11 mouse cellular contexts compared by ENCODE assay signal in genomic region chr17:27725412-27725811, GRCm38 (mm10). TPM values are rescaled to one million over a fixed set of nuclear protein-coding genes. Genes with fewer than 3 reads are reported as not detected.
A peak's percentile ranks its signal among the peaks of the same experiment; 100 is the strongest.
DNase-seq lines count a peak whose midpoint lies in the region; ATAC-seq and TF ChIP-seq lines count a peak whose summit lies in the region.
"Had no signal": no experiment of that assay in that cellular context is flagged by ENCODE, and none has a peak within 500 bp of the region (broad histone marks: within the 10 kb centered on the region; RNA-seq: fewer than 3 reads in every experiment).

No protein-coding gene starts in this region.

- H3K4me2 ChIP-seq in forebrain, embryonic 12.5 days = peak overlapping the region; percentile 31; the same call in 1 of the 2 replicates
- no peak overlapping the region for H3K4me2 ChIP-seq in forebrain, embryonic 14.5 days (ENCODE audit: low read length)
- no peak overlapping the region for H3K4me2 ChIP-seq in lung, embryonic 15.5 days
- H3K4me2 ChIP-seq in midbrain, postnatal 0 days (ENCODE audit: low read depth, low read length, poor library complexity, severe bottlenecking) = no peak overlapping the region

- H3K27me3 ChIP-seq in forebrain, embryonic 12.5 days = peaks cover 12% of the 10 kb centered on the region; the same call in 1 of the 2 replicates
- H3K27me3 ChIP-seq in forebrain, embryonic 14.5 days (replicated peaks; ENCODE audit: control insufficient read depth, insufficient read depth, low read length) = no peaks in the 10 kb centered on the region
- H3K27me3 ChIP-seq in lung, embryonic 15.5 days = no peaks in the 10 kb centered on the region
- H3K27me3 ChIP-seq in midbrain, postnatal 0 days (ENCODE audit: insufficient read depth, low read length) = no peaks in the 10 kb centered on the region

- no peak for TF ChIP-seq CTCF in lung, adult 2 months (IDR thresholded peaks at IDR 0.05; ENCODE audit: insufficient read depth, low read length)
- no peak for TF ChIP-seq CTCF in brain, embryonic 14.5 days (IDR thresholded peaks at IDR 0.05; ENCODE audit: borderline replicate concordance, extremely low read depth, insufficient read depth, insufficient read length)
- no peak for TF ChIP-seq CTCF in midbrain, postnatal 0 days (IDR thresholded peaks at IDR 0.05)

- H3K9ac ChIP-seq in forebrain, embryonic 12.5 days = 0 out of 2 replicates have a peak overlapping the region, but pooled peaks have one; percentile 29
- no peak overlapping the region for H3K9ac ChIP-seq in forebrain, embryonic 14.5 days (ENCODE audit: low read length)
- no peak overlapping the region for H3K9ac ChIP-seq in lung, embryonic 15.5 days
- 0 out of 2 replicates have a peak overlapping the region, but pooled peaks have one; percentile 8 for H3K9ac ChIP-seq in midbrain, postnatal 0 days (replicated peaks; ENCODE audit: low read length, poor library complexity, severe bottlenecking)

- no peak for TF ChIP-seq POLR2A in lung, adult 2 months (IDR thresholded peaks at IDR 0.05; ENCODE audit: borderline replicate concordance, extremely low read depth, low read depth, low read length)
- no peak for TF ChIP-seq POLR2A in brain, embryonic 14.5 days (IDR thresholded peaks at IDR 0.05; ENCODE audit: borderline replicate concordance, extremely low read depth, insufficient read depth, insufficient read length, poor library complexity, severe bottlenecking)

- WGBS in forebrain, embryonic 12.5 days = 10% methylated on average over 10 of the region's 10 CpGs
- 7% methylated on average over 10 of the region's 10 CpGs for WGBS in forebrain, embryonic 14.5 days
- WGBS in lung, embryonic 15.5 days = 15% methylated on average over 10 of the region's 10 CpGs
- 29% methylated on average over 10 of the region's 10 CpGs for WGBS in lung, adult 2 months
- WGBS in midbrain, postnatal 0 days = 14% methylated on average over 10 of the region's 10 CpGs

- no peaks in the 10 kb centered on the region for H3K9me3 ChIP-seq in forebrain, embryonic 12.5 days
- H3K9me3 ChIP-seq in forebrain, embryonic 14.5 days (replicated peaks; ENCODE audit: control insufficient read depth, low read length) = no peaks in the 10 kb centered on the region
- H3K9me3 ChIP-seq in lung, embryonic 15.5 days = no peaks in the 10 kb centered on the region
- H3K9me3 ChIP-seq in midbrain, postnatal 0 days (ENCODE audit: low read length) = no peaks in the 10 kb centered on the region; the same call in 1 of the 2 replicates

- no peak overlapping the region for H3K27ac ChIP-seq in forebrain, embryonic 12.5 days
- H3K27ac ChIP-seq in forebrain, embryonic 14.5 days (ENCODE audit: low read depth, low read length) = no peak overlapping the region
- H3K27ac ChIP-seq in lung, embryonic 15.5 days = no peak overlapping the region
- H3K27ac ChIP-seq in midbrain, postnatal 0 days (ENCODE audit: low read depth, low read length) = no peak overlapping the region
- H3K27ac ChIP-seq: heart, adult 2 months had no signal

- no peaks in the 10 kb centered on the region for H3K36me3 ChIP-seq in forebrain, embryonic 12.5 days (replicated peaks)
- no peaks in the 10 kb centered on the region for H3K36me3 ChIP-seq in forebrain, embryonic 14.5 days (ENCODE audit: control insufficient read depth, insufficient read depth, low read length)
- no peaks in the 10 kb centered on the region for H3K36me3 ChIP-seq in lung, embryonic 15.5 days
- no peaks in the 10 kb centered on the region for H3K36me3 ChIP-seq in midbrain, postnatal 0 days (ENCODE audit: insufficient read depth, low read length)

- H3K4me3 ChIP-seq in forebrain, embryonic 12.5 days (replicated peaks) = no peak overlapping the region
- no peak overlapping the region for H3K4me3 ChIP-seq in forebrain, embryonic 14.5 days (ENCODE audit: low read depth, low read length)
- H3K4me3 ChIP-seq in lung, embryonic 15.5 days = no peak overlapping the region
- H3K4me3 ChIP-seq in lung, adult 2 months (replicated peaks; ENCODE audit: extremely low read depth, low read depth, low read length) = no peak overlapping the region
- no peak overlapping the region for H3K4me3 ChIP-seq in midbrain, postnatal 0 days (ENCODE audit: low read depth, low read length)
- H3K4me3 ChIP-seq: heart, adult 2 months had no signal

- DNase-seq in forebrain, embryonic 14.5 days (ENCODE audit: low spot score) = no peak
- no peak for DNase-seq in lung, adult 2 months
- DNase-seq in brain, embryonic 14.5 days (ENCODE audit: low read depth) = peak; percentile 15
- no peak for DNase-seq in midbrain, postnatal 0 days (ENCODE audit: low spot score)
- DNase-seq in c-Kit-positive CD71-positive TER-119-positive erythroid progenitor cells, embryonic 14.5 days (ENCODE audit: low spot score) = no peak
- no peak for DNase-seq in layer of hippocampus, adult 18-20 months (ENCODE audit: low spot score in 2 of 2)
- DNase-seq: B cell, adult 2 months; cerebellum, postnatal 36 days; heart, adult 2 months had no signal

- ATAC-seq in forebrain, embryonic 12.5 days (ENCODE audit: low FRiP score) = no peak
- no peak for ATAC-seq in forebrain, embryonic 14.5 days
- ATAC-seq in lung, embryonic 15.5 days (ENCODE audit: borderline replicate concordance, extremely low read depth, low FRiP score, low TSS enrichment) = peak; percentile 43; the same call in 1 of the 2 replicates
- peak; percentile 45 for ATAC-seq in midbrain, postnatal 0 days (ENCODE audit: low FRiP score)

- H3K4me1 ChIP-seq in forebrain, embryonic 12.5 days = peaks cover 20% of the 10 kb centered on the region
- 0 out of 2 replicates have a peak, but pooled peaks cover 3% of the 10 kb centered on the region for H3K4me1 ChIP-seq in forebrain, embryonic 14.5 days (ENCODE audit: control insufficient read depth, insufficient read depth, low read length)
- H3K4me1 ChIP-seq in lung, embryonic 15.5 days = peaks cover 25% of the 10 kb centered on the region
- H3K4me1 ChIP-seq in lung, adult 2 months (ENCODE audit: control insufficient read depth, insufficient read depth, low read length) = no peaks in the 10 kb centered on the region
- H3K4me1 ChIP-seq in midbrain, postnatal 0 days (ENCODE audit: insufficient read depth, low read length) = no peaks in the 10 kb centered on the region

RNA-seq across cellular contexts. Expression of gene Spdef, which starts 3.3 kb away (rescaled TPM):
- polyA plus RNA-seq in forebrain, embryonic 12.5 days (2016; fragmentation: Nextera tagmentation; extraction: Ambion mirVana) = 0.37 TPM in 1 of 2 replicates, not detected in the other
- 0.44 TPM in 1 of 2 replicates, not detected in the other for polyA plus RNA-seq in forebrain, embryonic 14.5 days (2014; fragmentation: Nextera tagmentation; extraction: Ambion mirVana)
- polyA plus RNA-seq in lung, embryonic 15.5 days (2015; fragmentation: Nextera tagmentation; extraction: Ambion mirVana) = 1.7 and 2.2 TPM in 2 replicates
- 4.4 and 6.9 TPM in 2 replicates for polyA plus RNA-seq in lung, adult 2 months (2012; rRNA removed)
- 1.1 and 1.3 TPM in 2 replicates for polyA plus RNA-seq in brain, embryonic 14.5 days (2012; rRNA removed)
- total RNA-seq in midbrain, postnatal 0 days (2014; rRNA removed) = 3.7 and 4.0 TPM in 2 replicates
- polyA plus RNA-seq in midbrain, postnatal 0 days (2015; fragmentation: Nextera tagmentation; extraction: Ambion mirVana) = 3.9 and 4.7 TPM in 2 replicates
- not detected for total RNA-seq in layer of hippocampus, adult 18-20 months (2021)
- total RNA-seq: heart, adult 2 months had no signal

Comparison
In these comparisons a context has a peak if more than half of its experiments do, and no peak if none do; other contexts are left out.
1. H3K9ac ChIP-seq: peak in forebrain, embryonic 12.5 days (single experiment) and midbrain, postnatal 0 days (single experiment); none in forebrain, embryonic 14.5 days (single experiment) and lung, embryonic 15.5 days (single experiment).
2. ATAC-seq: peak in lung, embryonic 15.5 days (single experiment) and midbrain, postnatal 0 days (single experiment); none in forebrain, embryonic 12.5 days (single experiment) and forebrain, embryonic 14.5 days (single experiment).